Mouse (Mus musculus) frontal cortex, adult (tissue): ENCODE data around the gene Epyc.

Experiments
- ATAC-seq: cut with Nextera tagmentation; 2 replicates; pipeline ENCODE4 v1.9.2; 2017; ENCODE audit warnings: mild to moderate bottlenecking, moderate library complexity, mixed read lengths; ENCODE audit not compliant: low TSS enrichment

The Epyc gene

DNA sequence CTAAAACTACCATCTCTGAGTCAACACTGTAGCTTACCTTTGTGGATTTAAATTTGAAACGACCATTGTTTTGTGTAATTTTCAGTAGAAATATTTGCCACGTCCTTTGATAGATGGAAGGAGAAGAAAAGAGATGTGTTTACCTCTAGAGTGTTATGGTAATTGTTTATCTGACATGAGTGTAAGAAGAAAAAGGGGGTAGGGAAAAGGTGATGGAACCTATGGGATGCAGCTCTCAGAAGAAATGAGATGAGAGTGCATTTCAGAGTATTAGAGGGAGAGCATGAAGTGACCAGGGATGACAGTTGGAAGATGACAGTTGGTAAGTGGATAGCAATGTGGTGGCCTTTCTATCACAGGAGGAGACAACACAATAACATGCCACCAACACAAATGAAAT is at the start of gene Epyc:
Epyc (plus strand) TSS at position 301 of the 400 bp plus-strand sequence.
- ATAC-seq: no peak

- no peak for ATAC-seq
Measured at GRCm38 (mm10) chr10:97595680-97596079, 48.2 kb upstream of the Epyc start.

- ATAC-seq: no peak
Measured at GRCm38 (mm10) chr10:97601744-97602143, 42.1 kb upstream of the Epyc start.

GRCm38 (mm10) chr10:97603256-97603655 is 40.6 kb upstream of the Epyc start:
- ATAC-seq: no peak

DNA sequence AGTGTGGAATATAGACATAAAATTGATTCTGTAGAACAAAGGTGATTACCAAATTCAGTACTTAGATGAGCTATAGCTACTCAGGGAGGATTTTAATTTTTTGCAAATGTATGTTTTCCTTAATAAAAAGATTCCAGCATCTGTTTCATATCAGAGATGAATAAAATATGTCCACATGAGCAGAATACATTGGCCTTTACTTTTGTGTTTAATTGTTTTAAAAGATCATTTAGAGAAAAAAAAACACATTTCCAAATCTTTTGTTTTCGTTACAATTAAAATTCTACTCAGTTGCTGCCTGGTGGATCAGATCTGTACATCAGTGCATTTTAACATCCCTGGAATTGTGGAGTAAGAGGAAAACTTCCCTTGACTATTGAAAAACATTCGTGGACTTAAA is 37.3 kb upstream of the Epyc start, which contains the start of gene Kera:
Kera (plus strand) TSS at position 301 of the 400 bp plus-strand sequence.
- no peak for ATAC-seq

DNA sequence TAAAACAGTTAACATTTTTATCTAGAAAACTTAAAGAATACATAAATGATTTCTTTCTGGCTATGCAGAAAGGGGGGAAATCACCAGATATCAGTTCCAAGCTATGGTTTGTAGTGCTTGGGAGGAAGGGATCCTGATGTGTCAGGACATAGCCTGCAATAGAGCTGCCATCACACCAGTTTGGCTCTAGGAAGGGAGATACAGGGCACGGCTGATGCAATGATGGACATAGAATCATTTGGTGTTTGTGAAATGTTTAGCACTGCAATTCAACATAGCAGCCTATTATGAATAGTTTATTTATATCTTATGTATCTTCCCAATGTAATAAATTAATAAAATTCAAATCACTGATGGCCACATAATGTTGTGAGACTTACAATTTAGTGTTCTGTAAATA is 21.5 kb upstream of the Epyc start:
- ATAC-seq: no peak

DNA sequence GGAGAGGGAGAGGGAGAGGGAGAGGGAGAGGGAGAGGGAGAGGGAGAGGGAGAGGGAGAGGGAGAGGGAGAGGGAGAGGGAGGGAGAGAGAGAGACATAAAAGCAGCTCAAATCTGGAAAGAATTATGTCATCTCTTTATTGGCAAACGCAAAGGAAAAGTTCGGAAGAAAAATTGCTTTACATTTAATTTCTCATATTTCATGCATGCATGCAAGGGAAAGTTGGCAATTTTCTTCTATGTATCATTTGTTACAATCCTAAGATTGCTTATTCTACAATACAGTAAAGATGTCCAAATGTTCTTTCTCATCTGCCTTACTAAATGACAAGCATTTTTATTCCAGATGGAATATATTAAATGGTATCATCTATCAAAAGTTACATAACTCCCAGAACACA is 19.5 kb upstream of the Epyc start:
- ATAC-seq: no peak

DNA sequence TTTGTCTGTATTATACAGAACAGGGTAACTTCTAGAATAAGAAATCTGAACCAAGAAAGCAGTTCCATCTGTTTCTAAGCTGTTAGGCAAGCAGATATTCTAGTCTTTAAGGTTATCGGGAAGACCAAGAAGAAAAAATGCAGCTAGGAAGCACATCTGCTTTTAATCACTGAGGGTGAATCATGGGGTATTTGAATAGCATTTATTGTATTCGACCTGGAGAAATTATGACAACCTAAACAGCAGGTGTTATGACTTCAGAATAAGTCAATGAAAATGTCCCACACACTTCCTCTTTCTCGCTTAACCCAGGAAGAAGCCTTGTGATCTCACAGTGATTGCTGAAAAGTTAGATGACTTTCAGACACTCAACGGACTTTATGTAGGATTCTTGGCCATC is 18.8 kb upstream of the Epyc start:
- no peak for ATAC-seq

DNA sequence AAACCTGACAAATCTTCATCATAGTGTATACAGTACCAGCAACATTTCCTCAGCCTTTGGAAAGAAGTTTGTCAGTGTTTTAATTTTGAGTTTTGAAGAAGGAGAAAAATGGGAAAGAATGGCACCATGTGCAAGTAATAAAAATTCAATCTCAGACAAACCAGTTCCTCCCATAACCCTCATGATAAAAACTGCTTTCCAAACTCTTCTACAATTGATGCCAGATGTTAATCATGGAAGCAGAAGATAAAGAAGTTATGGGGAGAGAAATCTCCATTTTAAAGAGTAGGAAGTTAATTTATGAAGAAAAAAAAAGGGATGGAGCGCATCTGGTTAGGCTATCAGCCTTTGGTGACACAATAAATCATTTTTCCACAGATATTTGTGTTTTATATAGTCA is 17.3 kb upstream of the Epyc start:
- no peak for ATAC-seq

- no peak for ATAC-seq
Measured at GRCm38 (mm10) chr10:97631061-97631460, 12.8 kb upstream of the Epyc start.

DNA sequence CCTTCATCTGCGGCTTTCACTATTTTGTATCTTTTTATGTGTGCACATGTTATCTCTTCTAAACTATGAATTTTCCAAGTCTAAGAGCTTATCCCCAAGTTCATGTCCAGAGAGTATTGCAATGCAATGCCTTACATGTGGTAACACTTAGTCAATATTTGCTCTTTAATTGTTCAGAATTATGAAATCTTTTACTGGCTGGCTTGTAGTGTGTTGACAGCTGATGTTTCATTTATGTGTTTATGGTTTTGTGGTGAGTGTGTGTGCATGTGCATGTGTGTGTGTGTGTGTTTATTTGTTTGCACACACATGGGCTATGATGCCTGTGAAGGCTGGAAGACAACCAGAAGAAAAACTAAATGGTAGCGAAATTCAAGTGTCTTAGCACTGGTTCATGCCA is 1.9 kb upstream of the Epyc start:
- ATAC-seq: no peak

DNA sequence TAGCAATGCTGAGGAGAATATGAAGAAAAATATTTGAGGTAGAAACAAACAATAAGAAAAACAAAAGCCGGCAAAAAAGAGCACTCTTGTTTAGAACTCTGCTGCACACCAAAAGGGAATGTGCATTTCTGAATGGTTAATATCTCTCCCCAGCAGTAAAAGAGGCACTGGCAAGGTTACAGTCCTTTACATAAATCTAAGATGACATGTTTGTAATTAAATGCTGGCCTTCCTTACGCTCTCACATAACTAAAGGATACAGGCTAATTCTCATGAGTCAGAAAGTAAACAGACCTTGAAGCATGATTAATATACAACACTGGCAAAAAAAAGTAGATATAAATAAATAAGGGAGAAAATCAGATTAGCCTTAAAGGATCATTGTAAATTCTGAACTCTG is 6.5 kb downstream of the Epyc start:
- no peak for ATAC-seq

DNA sequence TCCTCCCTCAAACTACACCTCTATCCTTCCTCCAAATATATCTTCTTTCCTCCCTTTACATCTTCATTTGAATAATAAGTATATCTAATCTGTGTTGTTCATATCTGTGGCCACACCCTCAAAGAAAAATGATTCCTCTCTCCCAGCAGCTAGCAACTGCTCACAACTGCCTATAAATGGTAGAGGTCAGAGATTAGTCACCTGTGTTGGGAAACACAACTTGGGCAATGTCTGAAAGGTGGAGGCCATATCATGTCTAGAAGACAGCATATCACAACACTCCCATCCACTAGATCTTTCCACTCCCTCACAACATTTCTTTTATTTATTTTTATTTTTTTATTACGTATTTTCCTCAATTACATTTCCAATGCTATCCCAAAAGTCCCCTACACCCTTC is 15.6 kb downstream of the Epyc start:
- ATAC-seq: no peak

DNA sequence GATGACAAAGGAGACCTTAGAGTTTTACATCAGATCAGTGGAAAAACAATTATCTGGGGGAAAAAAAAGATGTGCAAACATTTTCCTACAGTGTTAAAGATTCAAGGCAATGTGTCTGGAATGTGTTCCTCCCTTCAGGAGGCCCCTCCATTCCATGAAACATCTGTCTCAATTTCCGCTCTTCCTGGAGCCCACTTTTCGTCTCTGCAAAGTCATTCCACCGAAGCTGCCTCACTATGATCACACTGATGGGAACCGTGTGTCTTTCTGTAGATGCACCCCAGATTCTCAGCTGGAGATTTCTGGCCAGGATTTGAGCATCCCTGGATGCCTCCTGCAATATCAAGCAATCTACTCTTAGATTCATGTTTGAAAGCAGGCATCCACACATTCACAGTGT is 24.8 kb downstream of the Epyc start:
- no peak for ATAC-seq

DNA sequence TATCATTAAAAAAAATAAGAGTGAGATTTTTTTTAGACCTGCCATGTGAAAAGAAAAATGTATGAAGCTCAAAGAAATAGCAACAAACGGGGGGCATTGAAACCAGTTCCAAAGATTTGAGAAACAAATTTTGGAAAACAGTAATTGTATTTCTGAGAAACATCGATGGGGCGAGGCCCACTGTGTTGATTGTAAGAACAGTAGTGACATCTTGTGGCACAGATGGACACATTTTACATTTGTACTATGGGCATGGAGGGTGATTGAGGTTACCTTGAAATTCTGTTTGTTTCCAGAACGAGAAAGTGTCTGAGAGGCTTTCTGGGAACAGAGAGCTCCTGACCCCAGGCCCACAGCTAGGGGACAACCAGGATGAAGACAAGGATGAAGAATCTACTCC is 26.3 kb downstream of the Epyc start:
- ATAC-seq: peak; percentile 77; the same call in 1 of the 2 replicates

DNA sequence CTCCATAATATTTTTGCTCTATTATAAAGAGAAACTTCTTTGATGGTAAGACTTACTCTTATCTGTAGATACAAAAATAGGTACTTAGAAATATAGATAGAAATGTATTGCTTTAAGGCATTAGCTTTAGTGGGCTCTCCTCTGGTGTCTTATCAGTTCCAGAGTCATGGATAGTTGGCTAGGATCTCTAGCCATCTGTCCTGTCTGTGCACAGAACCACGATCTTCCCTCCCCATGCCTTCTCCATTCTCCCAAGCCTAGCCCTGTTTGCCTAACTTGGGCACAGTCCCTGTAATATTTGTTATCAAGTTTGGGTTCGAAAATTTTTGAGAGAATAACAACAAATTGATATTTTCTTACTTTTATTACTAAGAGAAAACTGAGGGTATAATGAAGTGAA is 29.4 kb downstream of the Epyc start:
- no peak for ATAC-seq

- no peak for ATAC-seq
Measured at GRCm38 (mm10) chr10:97682981-97683380, 39.1 kb downstream of the Epyc start.

DNA sequence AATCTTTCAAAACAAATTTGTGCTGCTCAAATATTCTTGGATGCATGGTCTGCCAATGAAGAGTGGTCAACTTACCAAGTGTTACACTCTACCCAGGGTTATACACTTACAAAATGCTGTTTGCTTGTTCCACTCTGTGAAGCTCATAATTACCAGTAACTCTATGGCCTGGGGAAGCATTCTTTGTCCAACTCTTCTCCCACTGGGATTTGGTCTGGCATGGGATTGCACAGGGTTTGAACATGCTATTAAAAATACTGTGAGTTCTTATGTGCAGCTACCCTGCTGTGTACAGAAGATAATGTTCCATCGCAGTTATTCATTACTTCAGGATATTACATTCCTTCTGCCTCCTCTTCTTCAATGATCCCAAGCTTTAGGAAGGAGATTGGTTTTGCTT is 43.3 kb downstream of the Epyc start:
- ATAC-seq: no peak

- peak; percentile 88 for ATAC-seq
Measured at GRCm38 (mm10) chr10:97689425-97689824, 45.6 kb downstream of the Epyc start.

- ATAC-seq: no peak
Measured at GRCm38 (mm10) chr10:97692913-97693312, 49.0 kb downstream of the Epyc start, which contains the start of gene Ccer1. Gene Ccer1, plus strand, starts transcription at chr10:97693059.

- ATAC-seq: no peak
Measured at GRCm38 (mm10) chr10:97693398-97694135, 49.7 kb downstream of the Epyc start.

DNA sequence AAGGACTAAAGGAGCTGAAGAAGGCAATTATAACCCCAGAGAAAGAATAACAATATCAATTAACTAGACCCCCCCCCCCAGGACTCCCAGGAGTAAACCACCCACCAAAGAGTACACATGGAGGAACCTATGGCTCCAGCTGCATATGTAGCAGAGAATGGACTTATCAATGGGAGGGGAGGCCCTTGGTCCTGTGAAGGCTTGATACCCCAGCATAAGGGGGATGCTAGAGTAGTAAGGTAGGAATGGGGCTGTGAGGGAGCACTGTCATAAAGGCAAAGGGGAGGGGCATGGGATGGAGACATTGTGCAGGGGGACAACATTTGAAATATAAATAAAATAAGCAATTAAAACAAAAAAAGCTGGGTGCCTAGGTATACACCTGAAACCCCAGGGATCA is 58.5 kb downstream of the Epyc start:
- no peak for ATAC-seq

DNA sequence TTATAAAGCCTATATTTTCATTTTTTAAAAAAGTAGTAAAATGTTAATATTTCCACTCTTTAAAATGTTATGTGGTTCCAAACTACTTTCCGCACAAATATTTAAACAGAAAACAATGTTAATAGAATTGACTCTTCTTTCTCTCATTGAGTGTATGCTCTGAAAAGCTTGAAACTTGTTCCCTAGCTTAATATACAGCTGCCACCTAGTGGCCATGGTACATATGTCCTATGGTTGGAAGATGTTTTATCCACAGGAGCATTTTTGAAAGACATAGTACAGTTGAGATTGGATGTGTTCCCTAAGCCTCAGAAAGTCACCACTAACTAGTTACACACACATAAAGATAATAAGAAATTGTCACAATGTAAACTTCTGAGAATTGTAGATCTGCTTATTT is 60.7 kb downstream of the Epyc start:
- peak; percentile 85; the same call in 1 of the 2 replicates for ATAC-seq

- ATAC-seq: peak; percentile 79
Measured at GRCm38 (mm10) chr10:97712687-97713086, 68.8 kb downstream of the Epyc start.
